Mouse (Mus musculus): ENCODE results near the gene Pcp2. TPM values are rescaled to one million over a fixed set of nuclear protein-coding genes. Genes with fewer than 3 reads are reported as not detected.

The Pcp2 gene
- polyA plus RNA-seq, 1 experiment from 2014 or later = 0.41 TPM

GRCm38 (mm10) chr8:3628014-3628413 is 2.7 kb upstream of the Pcp2 start:
- whole genome bisulfite sequencing = 30% methylated on average over 5 of the region's 5 CpGs
- Histone ChIP-seq H3K9ac (replicated peaks; ENCODE audit: low read depth, low read length) (no peak overlapping the region), H3K27me3 (replicated peaks; ENCODE audit: control insufficient read depth, insufficient read depth, low read length) (0 out of 2 replicates have a peak, but pooled peaks cover 2% of the 10 kb centered on the region), H3K4me3 (replicated peaks; ENCODE audit: low read length) (no peak overlapping the region), H3K27ac (ENCODE audit: low read length) (no peak overlapping the region), H3K4me1 (replicated peaks; ENCODE audit: control insufficient read depth, insufficient read depth, low read length) (peaks cover 7% of the 10 kb centered on the region; the same call in 1 of the 2 replicates), H3K9me3 (ENCODE audit: control insufficient read depth, low read length) (no peaks in the 10 kb centered on the region), H3K36me3 (ENCODE audit: control insufficient read depth, insufficient read depth) (no peaks in the 10 kb centered on the region; the same call in 1 of the 2 replicates), H3K4me2 (ENCODE audit: low read length) (no peak overlapping the region)
- ATAC-seq = no peak

GRCm38 (mm10) chr8:3626971-3627370 is 1.6 kb upstream of the Pcp2 start:
- no peak overlapping the region for H3K9ac ChIP-seq (replicated peaks; ENCODE audit: low read depth, low read length)

GRCm38 (mm10) chr8:3622119-3622518 is 3.2 kb downstream of the Pcp2 start:
- Histone ChIP-seq H3K4me1 (replicated peaks; ENCODE audit: control insufficient read depth, insufficient read depth, low read length) (peaks cover 20% of the 10 kb centered on the region), H3K36me3 (ENCODE audit: control insufficient read depth, insufficient read depth) (peaks cover 9% of the 10 kb centered on the region), H3K4me3 (replicated peaks; ENCODE audit: low read length) (peak overlapping the region; percentile 55), H3K27ac (ENCODE audit: low read length) (no peak overlapping the region), H3K9me3 (ENCODE audit: control insufficient read depth, low read length) (no peaks in the 10 kb centered on the region), H3K27me3 (replicated peaks; ENCODE audit: control insufficient read depth, insufficient read depth, low read length) (no peaks in the 10 kb centered on the region), H3K4me2 (ENCODE audit: low read length) (peak overlapping the region; percentile 86), H3K9ac (replicated peaks; ENCODE audit: low read depth, low read length) (peak overlapping the region; percentile 70; the same call in 1 of the 2 replicates)
- 69% methylated on average over 8 of the region's 8 CpGs for WGBS
- ATAC-seq = no peak

More at GRCm38 (mm10) chr8:3626971-3627370, 1.6 kb upstream of the Pcp2 start:
- peaks cover 12% of the 10 kb centered on the region for H3K4me1 ChIP-seq (replicated peaks; ENCODE audit: control insufficient read depth, insufficient read depth, low read length)
- no peak overlapping the region for H3K4me2 ChIP-seq (ENCODE audit: low read length)
- no peak overlapping the region for H3K27ac ChIP-seq (ENCODE audit: low read length)
- H3K27me3 ChIP-seq (replicated peaks; ENCODE audit: control insufficient read depth, insufficient read depth, low read length) = 0 out of 2 replicates have a peak, but pooled peaks cover 2% of the 10 kb centered on the region
- H3K36me3 ChIP-seq (ENCODE audit: control insufficient read depth, insufficient read depth) = no peaks in the 10 kb centered on the region; the same call in 1 of the 2 replicates
- H3K9me3 ChIP-seq (ENCODE audit: control insufficient read depth, low read length) = no peaks in the 10 kb centered on the region
- H3K4me3 ChIP-seq (replicated peaks; ENCODE audit: low read length) = no peak overlapping the region
- ATAC-seq = no peak
- WGBS = 60% methylated on average over 5 of the region's 5 CpGs

GRCm38 (mm10) chr8:3621199-3621970 is 4.0 kb downstream of the Pcp2 start, which contains the start of the genes Xab2 and Pet100:
Gene Xab2, minus strand, starts transcription at chr8:3621316.
Gene Pet100, plus strand, starts transcription at chr8:3621548.
- H3K27ac ChIP-seq (ENCODE audit: low read length) = no peak within 1 kb of the TSS
- no peaks in the 10 kb centered on the region for H3K27me3 ChIP-seq (replicated peaks; ENCODE audit: control insufficient read depth, insufficient read depth, low read length)
- under 1% methylated on average over 37 of the region's 37 CpGs for WGBS
- H3K9me3 ChIP-seq (ENCODE audit: control insufficient read depth, low read length) = no peaks in the 10 kb centered on the region
- peaks cover 20% of the 10 kb centered on the region for H3K4me1 ChIP-seq (replicated peaks; ENCODE audit: control insufficient read depth, insufficient read depth, low read length)
- peak within 1 kb of the TSS; percentile 88 for H3K4me2 ChIP-seq (ENCODE audit: low read length)
- ATAC-seq = peak; percentile 97
- peak within 1 kb of the TSS; percentile 55 for H3K4me3 ChIP-seq (replicated peaks; ENCODE audit: low read length)
- peaks cover 14% of the 10 kb centered on the region for H3K36me3 ChIP-seq (ENCODE audit: control insufficient read depth, insufficient read depth)
- peak within 1 kb of the TSS; percentile 70 for H3K9ac ChIP-seq (replicated peaks; ENCODE audit: low read depth, low read length)

DNA sequence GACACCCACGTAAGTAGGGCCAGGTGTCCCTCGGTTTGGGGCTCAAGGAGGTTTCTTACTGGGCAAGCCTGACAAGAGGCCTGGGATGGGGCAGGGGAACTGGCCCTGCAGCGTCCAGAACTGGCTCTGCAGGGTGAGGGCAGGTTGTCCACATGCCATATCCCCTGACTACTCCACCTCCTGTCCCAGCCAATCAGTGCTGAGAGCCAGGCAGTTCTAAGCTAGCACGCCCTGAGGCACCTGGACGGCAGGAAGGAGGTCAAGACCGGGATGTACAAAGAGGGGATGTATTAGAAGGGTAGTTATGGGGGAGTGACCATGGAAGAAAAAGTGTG is 15.6 kb downstream of the Pcp2 start:
- ATAC-seq = no peak
- H3K4me1 ChIP-seq (replicated peaks; ENCODE audit: control insufficient read depth, insufficient read depth, low read length) = no peaks in the 10 kb centered on the region

DNA sequence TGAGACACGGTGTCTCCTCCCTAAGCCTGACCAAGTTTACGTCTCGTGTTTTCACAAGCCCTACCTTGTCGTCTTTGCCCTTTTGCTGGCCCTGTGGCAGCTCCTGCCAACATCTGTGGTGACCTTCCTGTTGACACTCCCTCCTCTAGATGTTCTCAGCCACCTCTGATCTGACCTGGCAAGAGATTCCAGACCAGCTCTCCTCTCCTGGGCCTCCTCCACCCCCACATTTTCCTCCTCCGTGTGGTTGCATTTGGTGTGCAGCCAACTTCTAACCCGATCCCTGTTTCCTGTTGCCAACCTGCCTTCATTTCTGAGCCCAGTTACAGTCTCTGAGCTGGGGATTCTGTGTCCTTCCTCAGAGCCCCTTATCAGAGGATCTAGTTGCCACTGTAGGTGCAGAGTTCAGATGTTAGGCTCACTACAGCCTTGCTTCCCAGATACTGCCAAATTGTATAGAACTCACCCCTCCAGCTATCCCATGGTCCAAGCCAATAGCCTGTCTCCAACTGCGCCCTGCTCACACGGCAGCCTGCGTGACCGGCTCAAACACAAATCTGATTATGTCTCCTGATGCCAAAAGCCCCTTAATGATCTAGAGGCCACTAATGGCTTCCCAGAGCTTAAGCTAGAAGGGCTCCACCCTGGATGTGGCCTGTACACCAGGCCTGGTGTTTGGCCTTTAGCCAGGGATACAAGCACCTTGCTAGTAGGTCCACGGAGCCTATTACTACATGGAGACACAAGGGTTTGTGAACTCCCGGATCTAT is 16.1 kb downstream of the Pcp2 start:
- Histone ChIP-seq H3K4me1 (replicated peaks; ENCODE audit: control insufficient read depth, insufficient read depth, low read length) (no peaks in the 10 kb centered on the region), H3K4me3 (replicated peaks; ENCODE audit: low read length) (no peak overlapping the region), H3K4me2 (ENCODE audit: low read length) (no peak overlapping the region), H3K9ac (replicated peaks; ENCODE audit: low read depth, low read length) (no peak overlapping the region), H3K27ac (ENCODE audit: low read length) (no peak overlapping the region), H3K27me3 (replicated peaks; ENCODE audit: control insufficient read depth, insufficient read depth, low read length) (no peaks in the 10 kb centered on the region), H3K36me3 (ENCODE audit: control insufficient read depth, insufficient read depth) (peaks cover 47% of the 10 kb centered on the region), H3K9me3 (ENCODE audit: control insufficient read depth, low read length) (no peaks in the 10 kb centered on the region)
- WGBS = 84% methylated on average over 12 of the region's 12 CpGs
- no peak for ATAC-seq

More for the DNA sequence above, 15.6 kb downstream of the Pcp2 start:
- Histone ChIP-seq H3K4me3 (replicated peaks; ENCODE audit: low read length) (no peak overlapping the region), H3K4me2 (ENCODE audit: low read length) (no peak overlapping the region), H3K27me3 (replicated peaks; ENCODE audit: control insufficient read depth, insufficient read depth, low read length) (no peaks in the 10 kb centered on the region), H3K27ac (ENCODE audit: low read length) (no peak overlapping the region), H3K9me3 (ENCODE audit: control insufficient read depth, low read length) (no peaks in the 10 kb centered on the region), H3K36me3 (ENCODE audit: control insufficient read depth, insufficient read depth) (peaks cover 48% of the 10 kb centered on the region), H3K9ac (replicated peaks; ENCODE audit: low read depth, low read length) (no peak overlapping the region)
- 89% methylated on average over 6 of the region's 6 CpGs for WGBS

DNA sequence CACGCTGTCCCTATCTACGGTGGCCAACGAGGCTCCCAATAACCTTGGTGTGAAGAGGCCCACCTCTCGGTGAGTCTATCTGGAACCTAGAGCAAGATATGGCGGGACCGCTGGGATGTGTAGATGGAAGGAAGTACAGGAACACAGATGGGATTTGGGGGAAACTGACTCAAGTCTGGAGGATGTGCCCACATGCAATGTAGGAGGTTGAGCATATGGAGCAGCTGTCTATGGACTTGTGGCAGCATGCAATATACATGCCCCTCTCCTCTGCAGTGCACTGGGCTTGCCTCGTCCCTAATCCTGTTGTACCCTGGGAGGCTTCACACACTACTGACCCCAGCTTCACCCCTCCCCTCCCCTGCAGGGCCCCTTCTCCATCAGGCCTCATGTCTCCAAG is 17.5 kb downstream of the Pcp2 start:
- Histone ChIP-seq H3K9me3 (ENCODE audit: control insufficient read depth, low read length) (no peaks in the 10 kb centered on the region), H3K36me3 (ENCODE audit: control insufficient read depth, insufficient read depth) (peaks cover 51% of the 10 kb centered on the region), H3K4me2 (ENCODE audit: low read length) (no peak overlapping the region), H3K4me3 (replicated peaks; ENCODE audit: low read length) (no peak overlapping the region), H3K4me1 (replicated peaks; ENCODE audit: control insufficient read depth, insufficient read depth, low read length) (no peaks in the 10 kb centered on the region), H3K27me3 (replicated peaks; ENCODE audit: control insufficient read depth, insufficient read depth, low read length) (no peaks in the 10 kb centered on the region), H3K27ac (ENCODE audit: low read length) (no peak overlapping the region), H3K9ac (replicated peaks; ENCODE audit: low read depth, low read length) (no peak overlapping the region)
- no peak for ATAC-seq
- WGBS = 90% methylated on average over 7 of the region's 7 CpGs

- Histone ChIP-seq H3K4me2 (ENCODE audit: low read length) (no peak overlapping the region), H3K4me3 (replicated peaks; ENCODE audit: low read length) (no peak overlapping the region), H3K27me3 (replicated peaks; ENCODE audit: control insufficient read depth, insufficient read depth, low read length) (no peaks in the 10 kb centered on the region), H3K36me3 (ENCODE audit: control insufficient read depth, insufficient read depth) (peaks cover 55% of the 10 kb centered on the region), H3K9me3 (ENCODE audit: control insufficient read depth, low read length) (no peaks in the 10 kb centered on the region), H3K4me1 (replicated peaks; ENCODE audit: control insufficient read depth, insufficient read depth, low read length) (no peaks in the 10 kb centered on the region), H3K27ac (ENCODE audit: low read length) (no peak overlapping the region), H3K9ac (replicated peaks; ENCODE audit: low read depth, low read length) (no peak overlapping the region)
- ATAC-seq = no peak
- 86% methylated on average over 16 of the region's 16 CpGs for WGBS
Measured at GRCm38 (mm10) chr8:3606593-3606992, 18.8 kb downstream of the Pcp2 start.

GRCm38 (mm10) chr8:3603439-3603838 is 21.9 kb downstream of the Pcp2 start:
- no peak overlapping the region for H3K27ac ChIP-seq (ENCODE audit: low read length)
- H3K27me3 ChIP-seq (replicated peaks; ENCODE audit: control insufficient read depth, insufficient read depth, low read length) = no peaks in the 10 kb centered on the region
- H3K36me3 ChIP-seq (ENCODE audit: control insufficient read depth, insufficient read depth) = peaks cover 45% of the 10 kb centered on the region
- no peak overlapping the region for H3K4me2 ChIP-seq (ENCODE audit: low read length)
- H3K4me1 ChIP-seq (replicated peaks; ENCODE audit: control insufficient read depth, insufficient read depth, low read length) = no peaks in the 10 kb centered on the region
- ATAC-seq = no peak
- no peak overlapping the region for H3K9ac ChIP-seq (replicated peaks; ENCODE audit: low read depth, low read length)
- 88% methylated on average over 12 of the region's 13 CpGs for WGBS
- no peaks in the 10 kb centered on the region for H3K9me3 ChIP-seq (ENCODE audit: control insufficient read depth, low read length)
- no peak overlapping the region for H3K4me3 ChIP-seq (replicated peaks; ENCODE audit: low read length)

All from forebrain, embryonic 16.5 days (tissue).